Mouse (Mus musculus) liver, adult 2 months (tissue): Measurements from ENCODE around the gene Tgm2.

Source experiments
- CTCF ChIP-seq: fragments of 200-500 bp; IDR thresholded peaks from 2 replicates; pipeline ENCODE4 v1.5.1; 2011; ENCODE audit warnings: low read depth, low read length, control low read depth
- POLR2A ChIP-seq: fragments of 200-500 bp; IDR thresholded peaks from 2 replicates; pipeline ENCODE4 v1.6.1; 2011; ENCODE audit warnings: low read length, control low read depth; ENCODE audit not compliant: insufficient read depth; ENCODE audit errors: extremely low read depth

GRCm38 (mm10) chr2:158121645-158122326 lies 24.4 kb downstream of the Tgm2 start:
- TF ChIP-seq POLR2A (no peak), CTCF (no peak)
